Mouse (Mus musculus) lung, embryonic 15.5 days (tissue): Measurements from ENCODE around the gene Gm4952. TPM values are rescaled to one million over a fixed set of nuclear protein-coding genes. Genes with fewer than 3 reads are reported as not detected.

Experiments used
- ATAC-seq: fragments of 200-750 bp; cut with Nextera tagmentation; 2 replicates; pipeline ENCODE4 v1.8.0; 2017; ENCODE audit warnings: moderate number of reproducible peaks, borderline replicate concordance; ENCODE audit not compliant: low FRiP score, low TSS enrichment; ENCODE audit errors: extremely low read depth
- H3K27ac ChIP-seq: fragments of 300-500 bp; sonication (generic); 2 replicates; pipeline ENCODE4 v1.5.1; 2015; ENCODE audit warnings: moderate library complexity, mild to moderate bottlenecking, inconsistent platforms
- H3K27me3 ChIP-seq: fragments of 300-500 bp; sonication (generic); 2 replicates; pipeline ENCODE4 v1.6.1; 2015; ENCODE audit warnings: inconsistent platforms
- H3K36me3 ChIP-seq: fragments of 300-500 bp; sonication (generic); 2 replicates; pipeline ENCODE4 v1.6.1; 2015; ENCODE audit warnings: inconsistent platforms
- H3K4me1 ChIP-seq: fragments of 300-500 bp; sonication (generic); 2 replicates; pipeline ENCODE4 v1.6.1; 2015; ENCODE audit warnings: inconsistent platforms
- H3K4me2 ChIP-seq: fragments of 300-500 bp; sonication (generic); 2 replicates; pipeline ENCODE4 v1.6.1; 2015; ENCODE audit warnings: inconsistent platforms, mild to moderate bottlenecking, moderate library complexity
- H3K4me3 ChIP-seq: fragments of 300-500 bp; sonication (generic); 2 replicates; pipeline ENCODE4 v1.5.1; 2015; ENCODE audit warnings: mild to moderate bottlenecking, inconsistent platforms
- H3K9ac ChIP-seq: fragments of 300-500 bp; sonication (generic); 2 replicates; pipeline ENCODE4 v1.6.1; 2015; ENCODE audit warnings: inconsistent platforms
- H3K9me3 ChIP-seq: fragments of 300-500 bp; sonication (generic); 2 replicates; pipeline ENCODE4 v1.6.1; 2016; ENCODE audit warnings: inconsistent platforms
- WGBS: fragments of 180-500 bp; shearing (Covaris S2); methylation state at CpG from one replicate; pipeline ENCODE4 v1.1.7; 2015; 5-methylcytosine and 5-hydroxymethylcytosine counted together
- polyA plus RNA-seq: library from polyadenylated mRNA; unstranded; fragments of >200 nt; fragmentation: Nextera tagmentation; extraction: Ambion mirVana; gene quantifications from 2 replicates; pipeline ENCODE4 v1.2.1, GENCODE M21; 2015

The Gm4952 gene
- polyA plus RNA-seq, 1 experiment from 2014 or later, result 0.12 TPM

DNA sequence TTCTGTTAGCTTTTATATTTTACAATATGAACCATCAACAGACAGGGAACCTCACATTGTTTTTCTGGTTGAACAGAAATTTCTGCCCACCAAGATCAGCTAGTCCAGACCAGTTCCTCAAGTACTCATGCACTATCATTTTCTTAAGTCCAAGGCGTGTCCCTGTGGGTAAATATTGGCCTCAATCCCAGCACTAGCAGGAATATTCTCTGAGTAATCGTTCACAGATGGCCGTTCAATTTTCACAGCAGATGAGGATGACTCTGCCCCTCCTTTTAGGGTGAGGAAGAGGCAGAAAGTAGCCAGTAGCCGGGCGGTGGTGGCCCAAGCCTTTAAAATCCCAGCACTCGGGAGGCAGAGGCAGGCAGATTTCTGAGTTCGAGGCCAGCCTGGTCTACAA, 24.7 kb upstream of the Gm4952 start:
- peaks cover 14% of the 10 kb centered on the region; the same call in 1 of the 2 replicates for H3K36me3 ChIP-seq
- WGBS, result 64% methylated on average over 7 of the region's 7 CpGs
- H3K4me2 ChIP-seq, result peak overlapping the region; percentile 27; the same call in 1 of the 2 replicates
- H3K27me3 ChIP-seq, result no peaks in the 10 kb centered on the region
- H3K27ac ChIP-seq, result no peak overlapping the region
- peaks cover 14% of the 10 kb centered on the region; the same call in 1 of the 2 replicates for H3K4me1 ChIP-seq
- no peak for ATAC-seq
- no peak overlapping the region for H3K9ac ChIP-seq
- no peaks in the 10 kb centered on the region for H3K9me3 ChIP-seq
- H3K4me3 ChIP-seq, result no peak overlapping the region

- WGBS, result 94% methylated on average over 2 of the region's 2 CpGs
- Histone ChIP-seq H3K4me2 (no peak overlapping the region), H3K4me1 (peaks cover 14% of the 10 kb centered on the region; the same call in 1 of the 2 replicates), H3K27me3 (no peaks in the 10 kb centered on the region), H3K36me3 (peaks cover 14% of the 10 kb centered on the region; the same call in 1 of the 2 replicates), H3K9me3 (no peaks in the 10 kb centered on the region), H3K4me3 (no peak overlapping the region), H3K9ac (no peak overlapping the region), H3K27ac (no peak overlapping the region)
- ATAC-seq, result no peak
Observed at GRCm38 (mm10) chr19:12575514-12575913, 24.3 kb upstream of the Gm4952 start.

- H3K4me1 ChIP-seq, result peaks cover 14% of the 10 kb centered on the region; the same call in 1 of the 2 replicates
- no peak overlapping the region for H3K27ac ChIP-seq
- no peak overlapping the region for H3K4me3 ChIP-seq
- no peak overlapping the region for H3K9ac ChIP-seq
- ATAC-seq, result no peak
- H3K27me3 ChIP-seq, result no peaks in the 10 kb centered on the region
- peaks cover 14% of the 10 kb centered on the region; the same call in 1 of the 2 replicates for H3K36me3 ChIP-seq
- WGBS, result 76% methylated on average over 2 of the region's 2 CpGs
- no peak overlapping the region for H3K4me2 ChIP-seq
- H3K9me3 ChIP-seq, result no peaks in the 10 kb centered on the region
Observed at GRCm38 (mm10) chr19:12576639-12577038, 23.1 kb upstream of the Gm4952 start.

DNA sequence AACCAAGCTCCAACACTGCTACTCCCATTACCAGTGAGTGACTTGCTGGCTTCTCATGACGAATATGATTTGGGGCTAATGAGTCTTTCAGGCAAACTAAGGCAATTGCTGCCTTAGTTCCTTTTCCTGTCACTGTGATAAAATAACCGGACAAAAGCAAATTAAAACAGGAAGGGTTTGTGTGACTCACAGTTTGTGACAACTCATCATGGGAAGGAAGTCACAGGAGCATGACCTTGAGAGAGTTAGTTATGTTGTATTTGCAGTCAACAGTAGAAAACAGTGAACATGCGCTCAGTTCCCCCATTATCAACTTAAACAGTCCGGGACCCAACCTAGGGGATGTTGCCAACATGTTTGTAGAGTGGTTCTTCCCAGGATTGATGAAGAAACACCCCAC, 14.5 kb upstream of the Gm4952 start:
- Histone ChIP-seq H3K27ac (no peak overlapping the region), H3K9ac (no peak overlapping the region), H3K4me3 (no peak overlapping the region), H3K4me1 (no peaks in the 10 kb centered on the region), H3K36me3 (peaks cover 8% of the 10 kb centered on the region; the same call in 1 of the 2 replicates), H3K9me3 (no peaks in the 10 kb centered on the region), H3K27me3 (no peaks in the 10 kb centered on the region), H3K4me2 (no peak overlapping the region)
- ATAC-seq, result no peak
- 63% methylated on average over 4 of the region's 4 CpGs for WGBS

DNA sequence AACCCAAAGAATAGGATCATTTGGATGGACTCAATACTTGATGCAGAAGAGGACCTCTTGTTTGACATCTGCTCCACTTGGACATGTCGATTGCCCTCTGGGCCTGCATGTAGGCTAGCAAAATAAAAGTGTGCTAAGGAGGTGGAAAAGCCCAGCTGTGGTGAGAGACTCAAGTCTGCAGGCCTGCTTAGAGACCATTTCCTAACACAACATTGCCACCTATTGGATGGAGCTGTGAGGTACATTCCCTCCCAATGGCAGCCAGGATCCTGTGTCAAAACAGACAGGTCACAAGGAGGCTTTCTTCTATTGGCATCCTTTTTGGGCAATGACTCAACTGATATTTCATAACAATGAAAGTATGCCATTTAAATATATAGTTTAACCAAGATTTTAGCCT, 7.9 kb upstream of the Gm4952 start:
- Histone ChIP-seq H3K27me3 (no peaks in the 10 kb centered on the region), H3K9me3 (no peaks in the 10 kb centered on the region), H3K4me2 (no peak overlapping the region), H3K36me3 (peaks cover 4% of the 10 kb centered on the region; the same call in 1 of the 2 replicates), H3K4me1 (peaks cover 7% of the 10 kb centered on the region; the same call in 1 of the 2 replicates), H3K4me3 (no peak overlapping the region), H3K27ac (no peak overlapping the region), H3K9ac (no peak overlapping the region)
- 3% methylated on average over 1 of the region's 1 CpGs for WGBS
- no peak for ATAC-seq

DNA sequence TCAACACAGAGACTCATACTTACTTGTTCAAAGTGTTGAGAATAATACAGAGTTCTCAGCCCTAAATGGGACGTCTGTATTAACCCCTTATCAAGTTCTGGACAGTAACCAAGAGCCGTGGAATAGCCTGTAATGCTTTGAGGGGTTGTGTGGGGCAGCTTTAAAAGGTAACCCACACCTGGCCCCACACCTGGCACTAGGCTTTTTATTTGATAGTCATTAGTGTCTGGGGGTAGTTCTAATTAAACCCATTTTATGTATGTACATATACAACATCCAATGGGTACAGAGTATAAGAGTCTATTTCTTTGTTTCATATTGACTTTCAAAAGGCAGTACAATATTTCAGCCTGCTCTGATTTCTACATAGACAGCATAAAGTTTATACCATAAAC, 4.6 kb upstream of the Gm4952 start:
- H3K4me1 ChIP-seq, result peaks cover 9% of the 10 kb centered on the region; the same call in 1 of the 2 replicates
- H3K36me3 ChIP-seq, result no peaks in the 10 kb centered on the region
- H3K4me3 ChIP-seq, result peak overlapping the region; percentile 56; the same call in 1 of the 2 replicates
- peak overlapping the region; percentile 98 for H3K4me2 ChIP-seq
- no peak overlapping the region for H3K9ac ChIP-seq
- ATAC-seq, result no peak; the same call in 1 of the 2 replicates
- no peaks in the 10 kb centered on the region for H3K9me3 ChIP-seq
- no peaks in the 10 kb centered on the region for H3K27me3 ChIP-seq
- no peak overlapping the region for H3K27ac ChIP-seq
- 46% methylated on average over 2 of the region's 2 CpGs for WGBS

GRCm38 (mm10) chr19:12595530-12596289, 4.1 kb upstream of the Gm4952 start:
- Histone ChIP-seq H3K4me3 (peak overlapping the region; percentile 56), H3K36me3 (no peaks in the 10 kb centered on the region), H3K27me3 (no peaks in the 10 kb centered on the region), H3K4me2 (peak overlapping the region; percentile 98), H3K9ac (peak overlapping the region; percentile 49), H3K27ac (peak overlapping the region; percentile 49), H3K4me1 (peaks cover 9% of the 10 kb centered on the region; the same call in 1 of the 2 replicates), H3K9me3 (no peaks in the 10 kb centered on the region)
- WGBS, result under 1% methylated on average over 49 of the region's 49 CpGs
- ATAC-seq, result peak; percentile 89

- Histone ChIP-seq H3K27ac (peak overlapping the region; percentile 49), H3K27me3 (no peaks in the 10 kb centered on the region), H3K9ac (peak overlapping the region; percentile 49), H3K9me3 (no peaks in the 10 kb centered on the region), H3K4me2 (peak overlapping the region; percentile 98), H3K4me3 (peak overlapping the region; percentile 56), H3K4me1 (peaks cover 9% of the 10 kb centered on the region; the same call in 1 of the 2 replicates), H3K36me3 (no peaks in the 10 kb centered on the region)
- ATAC-seq, result peak; percentile 38; the same call in 1 of the 2 replicates
- WGBS, result 14% methylated on average over 21 of the region's 23 CpGs
Observed at GRCm38 (mm10) chr19:12596290-12597072, 3.3 kb upstream of the Gm4952 start.

- ATAC-seq, result no peak
- peak overlapping the region; percentile 98 for H3K4me2 ChIP-seq
- WGBS, result 32% methylated on average over 3 of the region's 3 CpGs
- no peak overlapping the region for H3K4me3 ChIP-seq
- H3K36me3 ChIP-seq, result no peaks in the 10 kb centered on the region
- H3K9ac ChIP-seq, result no peak overlapping the region
- no peaks in the 10 kb centered on the region for H3K27me3 ChIP-seq
- peaks cover 9% of the 10 kb centered on the region; the same call in 1 of the 2 replicates for H3K4me1 ChIP-seq
- no peak overlapping the region for H3K27ac ChIP-seq
- H3K9me3 ChIP-seq, result no peaks in the 10 kb centered on the region
Observed at GRCm38 (mm10) chr19:12597073-12597405, 2.7 kb upstream of the Gm4952 start.

GRCm38 (mm10) chr19:12598674-12599073, 1.1 kb upstream of the Gm4952 start:
- Histone ChIP-seq H3K9me3 (no peaks in the 10 kb centered on the region), H3K9ac (no peak overlapping the region), H3K27me3 (no peaks in the 10 kb centered on the region), H3K4me3 (no peak overlapping the region), H3K36me3 (no peaks in the 10 kb centered on the region), H3K4me2 (no peak overlapping the region), H3K27ac (no peak overlapping the region), H3K4me1 (peaks cover 9% of the 10 kb centered on the region; the same call in 1 of the 2 replicates)
- no peak for ATAC-seq
- 44% methylated on average over 3 of the region's 3 CpGs for WGBS

DNA sequence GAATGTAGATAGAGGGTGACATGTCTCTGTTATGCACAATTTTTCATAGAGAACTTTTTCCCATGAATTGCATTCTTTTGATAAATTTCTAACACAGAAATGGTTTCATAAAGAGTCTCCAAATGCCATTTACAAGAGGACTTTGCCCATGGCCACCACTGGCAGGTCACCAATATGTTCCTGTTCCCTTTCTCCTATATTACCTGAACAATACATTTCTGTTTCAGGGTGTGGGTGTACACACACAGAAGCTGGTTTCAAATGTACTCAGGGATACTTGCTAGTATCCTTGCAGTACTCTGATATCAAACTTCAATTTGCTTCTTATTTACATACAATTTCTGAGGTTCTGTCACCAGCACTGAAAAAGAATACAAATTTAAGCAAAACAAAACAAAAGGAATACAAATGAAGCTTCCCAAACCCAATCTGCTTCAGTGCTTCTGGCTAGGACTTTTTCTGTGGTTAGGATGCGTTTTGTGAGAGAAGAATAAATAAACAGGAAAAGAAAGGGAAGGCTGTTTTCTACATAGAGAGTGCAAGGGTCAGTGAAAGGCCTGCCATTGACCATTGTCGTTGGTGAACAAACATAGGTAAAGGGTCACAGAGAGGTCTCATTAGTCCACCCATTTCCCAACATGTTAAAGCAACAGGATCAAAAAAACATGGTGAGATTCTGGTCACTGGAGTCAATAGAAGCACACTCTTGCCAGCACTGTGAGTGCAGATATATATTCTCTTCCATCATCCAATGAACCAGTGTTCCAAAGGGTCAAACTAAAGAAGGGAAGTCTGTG, 1.1 kb downstream of the Gm4952 start:
- Histone ChIP-seq H3K27ac (no peak overlapping the region), H3K9me3 (no peaks in the 10 kb centered on the region), H3K27me3 (no peaks in the 10 kb centered on the region), H3K36me3 (no peaks in the 10 kb centered on the region), H3K4me3 (no peak overlapping the region), H3K9ac (no peak overlapping the region), H3K4me2 (no peak overlapping the region), H3K4me1 (peaks cover 9% of the 10 kb centered on the region; the same call in 1 of the 2 replicates)
- 10% methylated on average over 2 of the region's 2 CpGs for WGBS
- ATAC-seq, result no peak
